Mouse (Mus musculus) central nervous system, embryonic 11.5 days (tissue): ENCODE data around the gene G0s2. TPM values are rescaled to one million over a fixed set of nuclear protein-coding genes. Genes with fewer than 3 reads are reported as not detected.

Source experiments
- polyA plus RNA-seq: library from polyadenylated mRNA; depleted of rRNA; stranded (reverse); fragments of >200 nt; gene quantifications from 2 replicates; pipeline ENCODE4 v1.2.3, GENCODE M21; 2012; rRNA removed

G0s2 gene
- polyA plus RNA-seq, result 15.7 and 20.5 TPM in 2 replicates

DNA sequence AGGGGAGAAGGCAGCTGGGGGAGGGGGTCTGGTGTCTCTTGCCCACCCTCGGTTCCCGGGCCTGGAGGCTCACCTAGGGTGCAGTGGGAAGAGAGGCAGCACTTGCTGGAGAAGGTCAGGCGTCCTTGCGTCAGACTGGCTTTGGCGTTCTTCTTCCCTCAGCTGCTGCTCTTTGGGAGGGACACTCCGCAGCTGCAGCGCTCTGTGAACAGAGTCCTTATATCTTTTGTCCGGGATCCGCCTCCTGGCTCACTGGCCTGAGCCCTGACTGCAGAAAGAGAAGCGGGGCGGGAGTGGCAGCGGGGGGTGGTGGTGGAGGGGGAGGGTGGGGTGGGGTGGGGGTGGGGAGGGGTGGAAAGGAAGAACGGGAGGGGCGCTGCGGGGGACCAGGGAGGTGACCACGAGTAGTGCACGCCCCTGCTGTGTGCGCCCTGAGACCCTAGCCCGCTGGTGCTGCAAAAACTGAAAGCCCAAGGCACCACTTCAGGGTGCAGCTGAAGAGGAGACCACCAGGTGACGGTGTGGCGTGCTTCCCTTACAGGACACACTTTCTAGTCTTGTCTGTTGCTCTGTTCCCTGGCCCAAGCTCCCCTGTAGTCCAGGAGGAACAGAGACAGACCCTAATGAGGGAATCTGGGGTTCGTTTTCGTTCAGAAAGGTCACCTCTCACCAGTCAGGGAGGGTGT, at the start of gene G0s2:
G0s2 (minus strand) TSS at position 302 of the 686 bp plus-strand sequence.

GRCm38 (mm10) chr1:193263955-193264598, 8.9 kb downstream of the G0s2 start, which contains the start of gene Hsd11b1:
TSS of gene Hsd11b1 (minus strand) at chr1:193264075.

Other genes starting within 250 kb of the G0s2 start
- gene Syt14, start 237.4 kb downstream of the G0s2 start, polyA plus RNA-seq, result 4.0 and 6.5 TPM in 2 replicates
- gene Diexf, start 142.9 kb downstream of the G0s2 start, polyA plus RNA-seq, result 14.8 and 32.2 TPM in 2 replicates
- gene Irf6, start 120.1 kb downstream of the G0s2 start, polyA plus RNA-seq, result 1.6 and 2.9 TPM in 2 replicates
- gene A130010J15Rik, start 105.2 kb downstream of the G0s2 start, polyA plus RNA-seq, result 6.1 and 9.9 TPM in 2 replicates
- gene Traf3ip3, start 71.5 kb downstream of the G0s2 start, polyA plus RNA-seq, result 1.7 and 2.3 TPM in 2 replicates
- gene Lamb3, start 65.5 kb downstream of the G0s2 start, polyA plus RNA-seq, result 0.41 and 0.58 TPM in 2 replicates
- 0.10 and 0.29 TPM in 2 replicates for gene Hsd11b1, start 9.1 kb downstream of the G0s2 start, polyA plus RNA-seq
- gene Camk1g, start 97.1 kb upstream of the G0s2 start, polyA plus RNA-seq, result 10.0 and 14.9 TPM in 2 replicates